Mouse (Mus musculus): Measurements from ENCODE around the gene Slc5a2. TPM values are rescaled to one million over a fixed set of nuclear protein-coding genes. Genes with fewer than 3 reads are reported as not detected.

Slc5a2 gene
- polyA plus RNA-seq, 1 experiment: not detected

DNA sequence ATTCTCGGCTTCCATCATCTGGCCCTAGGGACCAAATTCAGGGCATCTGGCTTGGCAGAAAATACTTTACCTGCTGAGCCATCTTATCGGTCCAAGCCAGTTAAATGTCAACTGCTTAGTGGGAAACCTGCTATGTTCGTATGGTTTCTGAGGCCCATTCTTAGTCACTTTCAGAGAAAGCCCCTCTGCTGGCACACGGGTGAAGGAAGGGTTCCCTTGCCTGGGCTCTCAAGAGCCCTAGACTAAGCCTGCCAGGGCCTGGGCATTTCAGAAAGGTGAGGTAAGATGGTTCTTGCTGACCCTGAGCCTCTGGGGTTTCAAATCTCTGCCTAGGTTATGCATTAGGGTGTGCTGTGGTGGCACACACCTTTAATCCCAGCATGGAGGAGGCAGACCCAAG is 19.9 kb upstream of the Slc5a2 start:
- Histone ChIP-seq H3K79me2 (ENCODE audit: control insufficient read depth, insufficient read depth) (peaks cover 22% of the 10 kb centered on the region), H3ac (ENCODE audit: control insufficient read depth, insufficient read length) (no peak overlapping the region), H3K27me3 (ENCODE audit: control insufficient read depth, insufficient read depth, insufficient read length) (no peaks in the 10 kb centered on the region), H3K36me3 (ENCODE audit: control insufficient read depth, insufficient read depth) (peaks cover 8% of the 10 kb centered on the region), H3K4me3 (peak overlapping the region; percentile 78), H3K4me2 (ENCODE audit: low read depth) (peak overlapping the region; percentile 85)
- TF ChIP-seq POLR2AphosphoS2 (IDR thresholded peaks at IDR 0.05; ENCODE audit: insufficient read length, low read depth): no peak
- no peak for TF ChIP-seq E2F4 (IDR thresholded peaks at IDR 0.05; ENCODE audit: insufficient read depth)
- TF ChIP-seq SRF (IDR thresholded peaks at IDR 0.05; ENCODE audit: control insufficient read depth, insufficient read length, low read depth): no peak
- TF ChIP-seq REST (IDR thresholded peaks at IDR 0.05; ENCODE audit: insufficient read depth, insufficient read length): no peak
- TF ChIP-seq TCF12 (IDR thresholded peaks at IDR 0.05; ENCODE audit: insufficient read depth, poor library complexity, severe bottlenecking): no peak
- no peak for TF ChIP-seq CEBPB (IDR thresholded peaks at IDR 0.05; ENCODE audit: insufficient read depth, poor library complexity, severe bottlenecking)
- no peak for TF ChIP-seq USF1 (IDR thresholded peaks at IDR 0.05; ENCODE audit: low read depth)
- TF ChIP-seq TCF3 (IDR thresholded peaks at IDR 0.05; ENCODE audit: insufficient read length, low read depth): no peak
- no peak for TF ChIP-seq MYOG (IDR thresholded peaks at IDR 0.05; ENCODE audit: control insufficient read depth in 1 of 3, insufficient read depth in 1 of 3, insufficient read length in 2 of 3, low read depth in 2 of 3)
- TF ChIP-seq MAX (IDR thresholded peaks at IDR 0.05; ENCODE audit: low read depth): no peak
- TF ChIP-seq MYOD1 (IDR thresholded peaks at IDR 0.05; ENCODE audit: control insufficient read depth in 1 of 3, insufficient read length in 2 of 3, low read depth in 2 of 3): no peak
- TF ChIP-seq POLR2A (IDR thresholded peaks at IDR 0.05; ENCODE audit: insufficient read length, low read depth): no peak

DNA sequence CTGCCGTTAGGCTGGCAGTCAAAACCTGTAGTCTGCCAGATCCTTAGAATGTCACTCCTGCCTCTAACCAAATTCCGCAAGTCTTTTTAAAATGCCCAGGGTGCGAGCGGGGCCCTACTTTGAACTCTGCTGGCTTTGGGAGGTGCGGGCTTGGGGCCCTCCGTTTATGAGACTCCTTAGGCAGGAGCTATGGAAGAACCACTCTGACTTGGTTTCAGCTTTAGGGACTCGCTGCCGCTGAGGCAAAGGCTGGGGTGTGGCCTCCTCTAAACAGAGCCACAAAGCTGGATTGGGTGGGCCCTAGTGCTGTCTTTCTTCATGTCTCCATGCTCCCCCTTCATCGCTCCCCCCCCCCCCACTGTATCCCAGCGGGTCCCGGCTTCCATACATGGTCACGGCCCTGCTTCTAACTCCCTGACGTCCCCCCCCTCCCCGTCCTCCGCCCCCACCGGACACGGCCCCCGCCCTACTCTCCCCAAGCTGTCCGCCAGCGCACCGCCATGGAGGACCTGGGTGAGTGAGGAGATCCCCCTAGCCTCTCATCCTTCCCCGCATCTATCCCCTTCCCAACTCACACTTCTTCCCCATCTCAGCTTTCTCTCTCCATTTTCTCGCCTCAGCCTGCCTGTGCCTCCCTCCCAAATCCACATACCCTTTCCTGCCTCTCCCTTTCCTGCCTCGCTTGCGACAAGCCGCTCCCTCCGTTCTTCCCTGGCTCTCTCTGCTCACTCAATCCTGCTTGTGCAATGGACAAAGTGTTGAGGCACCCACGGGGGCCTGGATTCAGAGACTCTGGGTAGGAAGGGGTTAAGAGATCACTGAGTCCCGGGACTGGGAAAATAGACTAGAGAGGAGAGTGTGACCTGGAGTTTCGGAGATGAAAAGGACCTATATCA is 18.7 kb upstream of the Slc5a2 start, which contains the start of gene Tgfb1i1:
TSS of gene Tgfb1i1 (plus strand) at position 317 of the 896 bp plus-strand sequence.
- H3K79me2 ChIP-seq (ENCODE audit: control insufficient read depth, insufficient read depth): peaks cover 22% of the 10 kb centered on the region
- peaks cover 12% of the 10 kb centered on the region for H3K36me3 ChIP-seq (ENCODE audit: control insufficient read depth, insufficient read depth)
- peak within 1 kb of the TSS; percentile 76 for H3ac ChIP-seq (ENCODE audit: control insufficient read depth, insufficient read length)
- H3K4me3 ChIP-seq: peak within 1 kb of the TSS; percentile 78
- peak within 1 kb of the TSS; percentile 85 for H3K4me2 ChIP-seq (ENCODE audit: low read depth)
- no peaks in the 10 kb centered on the region for H3K27me3 ChIP-seq (ENCODE audit: control insufficient read depth, insufficient read depth, insufficient read length)
- no peak for TF ChIP-seq MAX (IDR thresholded peaks at IDR 0.05; ENCODE audit: low read depth)
- TF ChIP-seq POLR2A (IDR thresholded peaks at IDR 0.05; ENCODE audit: insufficient read length, low read depth): peak; percentile 74
- peak; percentile 34 for TF ChIP-seq SRF (IDR thresholded peaks at IDR 0.05; ENCODE audit: control insufficient read depth, insufficient read length, low read depth)
- TF ChIP-seq POLR2AphosphoS2 (IDR thresholded peaks at IDR 0.05; ENCODE audit: insufficient read length, low read depth): peak; percentile 89

- Histone ChIP-seq H3K4me2 (ENCODE audit: low read depth) (peak overlapping the region; percentile 80), H3K27me3 (ENCODE audit: control insufficient read depth, insufficient read depth, insufficient read length) (no peaks in the 10 kb centered on the region), H3K36me3 (ENCODE audit: control insufficient read depth, insufficient read depth) (peaks cover 17% of the 10 kb centered on the region), H3ac (ENCODE audit: control insufficient read depth, insufficient read length) (peak overlapping the region; percentile 76), H3K79me2 (ENCODE audit: control insufficient read depth, insufficient read depth) (peaks cover 22% of the 10 kb centered on the region), H3K4me3 (peak overlapping the region; percentile 78)
- no peak for TF ChIP-seq REST (IDR thresholded peaks at IDR 0.05; ENCODE audit: insufficient read depth, insufficient read length)
- no peak for TF ChIP-seq MYOG (IDR thresholded peaks at IDR 0.05; ENCODE audit: control insufficient read depth in 1 of 3, insufficient read depth in 1 of 3, insufficient read length in 2 of 3, low read depth in 2 of 3)
- TF ChIP-seq POLR2AphosphoS2 (IDR thresholded peaks at IDR 0.05; ENCODE audit: insufficient read length, low read depth): no peak
- no peak for TF ChIP-seq MYOD1 (IDR thresholded peaks at IDR 0.05; ENCODE audit: control insufficient read depth in 1 of 3, insufficient read length in 2 of 3, low read depth in 2 of 3)
- TF ChIP-seq SRF (IDR thresholded peaks at IDR 0.05; ENCODE audit: control insufficient read depth, insufficient read length, low read depth): no peak
- TF ChIP-seq USF1 (IDR thresholded peaks at IDR 0.05; ENCODE audit: low read depth): no peak
- TF ChIP-seq TCF12 (IDR thresholded peaks at IDR 0.05; ENCODE audit: insufficient read depth, poor library complexity, severe bottlenecking): no peak
- no peak for TF ChIP-seq TCF3 (IDR thresholded peaks at IDR 0.05; ENCODE audit: insufficient read length, low read depth)
- TF ChIP-seq MAX (IDR thresholded peaks at IDR 0.05; ENCODE audit: low read depth): no peak
These were observed 18.0 kb upstream of the Slc5a2 start for GRCm38 (mm10) chr7:128247443-128247842.

DNA sequence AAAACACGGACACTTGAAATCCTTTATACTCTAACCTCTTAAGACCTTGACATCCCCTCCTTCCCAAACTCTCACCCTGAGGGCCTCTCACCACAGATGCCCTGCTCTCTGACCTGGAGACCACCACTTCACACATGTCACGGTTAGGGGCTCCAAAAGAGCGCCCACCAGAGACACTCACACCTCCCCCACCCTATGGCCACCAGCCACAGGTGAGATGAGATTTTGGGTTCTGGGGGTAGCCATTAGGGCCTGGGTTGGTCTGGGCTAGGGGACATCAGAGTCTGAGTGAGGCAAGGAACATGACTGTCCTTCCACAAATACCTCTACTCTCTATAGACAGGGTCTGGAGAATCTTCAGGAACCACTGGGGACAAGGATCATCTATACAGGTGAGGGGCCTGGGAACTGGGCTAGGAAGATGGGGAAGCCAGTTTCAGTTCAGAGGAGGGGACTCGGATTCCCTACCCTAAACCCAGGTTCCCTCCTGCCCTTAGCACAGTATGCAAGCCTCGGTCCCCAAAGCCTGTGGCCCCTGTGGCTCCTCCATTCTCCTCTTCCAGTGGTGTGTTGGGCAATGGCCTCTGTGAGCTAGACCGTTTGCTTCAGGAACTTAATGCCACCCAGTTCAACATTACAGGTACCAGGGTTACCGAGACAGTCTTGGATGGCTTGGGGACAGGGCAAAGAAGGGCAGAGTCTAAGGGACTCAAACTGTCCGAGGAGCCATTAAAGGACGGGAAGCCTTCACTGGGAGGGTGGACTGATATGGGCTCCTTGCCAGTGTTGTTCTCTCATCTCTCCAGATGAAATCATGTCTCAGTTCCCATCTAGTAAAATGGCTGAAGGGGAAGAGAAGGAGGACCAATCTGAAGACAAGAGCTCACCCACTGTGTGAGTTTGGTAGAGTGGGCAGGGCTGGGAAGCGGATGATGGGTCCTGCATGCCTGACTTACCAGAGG is 17.1 kb upstream of the Slc5a2 start:
- peak overlapping the region; percentile 78 for H3K4me3 ChIP-seq
- H3K27me3 ChIP-seq (ENCODE audit: control insufficient read depth, insufficient read depth, insufficient read length): no peaks in the 10 kb centered on the region
- peaks cover 22% of the 10 kb centered on the region for H3K79me2 ChIP-seq (ENCODE audit: control insufficient read depth, insufficient read depth)
- peak overlapping the region; percentile 80 for H3K4me2 ChIP-seq (ENCODE audit: low read depth)
- H3K36me3 ChIP-seq (ENCODE audit: control insufficient read depth, insufficient read depth): peaks cover 18% of the 10 kb centered on the region
- no peak overlapping the region for H3ac ChIP-seq (ENCODE audit: control insufficient read depth, insufficient read length)
- TF ChIP-seq USF1 (IDR thresholded peaks at IDR 0.05; ENCODE audit: low read depth): no peak
- TF ChIP-seq POLR2AphosphoS2 (IDR thresholded peaks at IDR 0.05; ENCODE audit: insufficient read length, low read depth): no peak
- TF ChIP-seq SRF (IDR thresholded peaks at IDR 0.05; ENCODE audit: control insufficient read depth, insufficient read length, low read depth): no peak
- TF ChIP-seq MYOD1 (IDR thresholded peaks at IDR 0.05; ENCODE audit: control insufficient read depth in 1 of 3, insufficient read length in 2 of 3, low read depth in 2 of 3): no peak
- no peak for TF ChIP-seq E2F4 (IDR thresholded peaks at IDR 0.05; ENCODE audit: insufficient read depth)
- TF ChIP-seq TCF12 (IDR thresholded peaks at IDR 0.05; ENCODE audit: insufficient read depth, poor library complexity, severe bottlenecking): no peak
- TF ChIP-seq MAX (IDR thresholded peaks at IDR 0.05; ENCODE audit: low read depth): no peak
- TF ChIP-seq REST (IDR thresholded peaks at IDR 0.05; ENCODE audit: insufficient read depth, insufficient read length): no peak
- no peak for TF ChIP-seq MYOG (IDR thresholded peaks at IDR 0.05; ENCODE audit: control insufficient read depth in 1 of 3, insufficient read depth in 1 of 3, insufficient read length in 2 of 3, low read depth in 2 of 3)
- no peak for TF ChIP-seq POLR2A (IDR thresholded peaks at IDR 0.05; ENCODE audit: insufficient read length, low read depth)
- no peak for TF ChIP-seq CEBPB (IDR thresholded peaks at IDR 0.05; ENCODE audit: insufficient read depth, poor library complexity, severe bottlenecking)
- TF ChIP-seq TCF3 (IDR thresholded peaks at IDR 0.05; ENCODE audit: insufficient read length, low read depth): no peak

Data from myocyte (in vitro differentiated cells).